8 mouse cellular contexts compared by ENCODE assay signal in genomic region chr7:30559443-30559954, GRCm38 (mm10). TPM values are rescaled to one million over a fixed set of nuclear protein-coding genes. Genes with fewer than 3 reads are reported as not detected.
DNase-seq lines count a peak whose midpoint lies in the region; ATAC-seq lines count a peak whose summit lies in the region.

Lin37 (minus strand) TSS chr7:30559838.

- H3K4me1 ChIP-seq in heart, embryonic 10.5 days = peaks cover 20% of the 10 kb centered on the region
- peaks cover 42% of the 10 kb centered on the region for H3K4me1 ChIP-seq in kidney, embryonic 15.5 days

- H3K4me3 ChIP-seq in heart, embryonic 10.5 days = peak within 1 kb of the TSS; percentile 72
- peak within 1 kb of the TSS; percentile 71 for H3K4me3 ChIP-seq in kidney, embryonic 15.5 days (replicated peaks)

- peaks cover 39% of the 10 kb centered on the region for H3K36me3 ChIP-seq in heart, embryonic 10.5 days
- H3K36me3 ChIP-seq in kidney, embryonic 15.5 days = peaks cover 39% of the 10 kb centered on the region

- under 1% methylated on average over 20 of the region's 20 CpGs for WGBS in heart, embryonic 10.5 days
- under 1% methylated on average over 20 of the region's 20 CpGs for WGBS in kidney, embryonic 15.5 days

- no peaks in the 10 kb centered on the region for H3K9me3 ChIP-seq in heart, embryonic 10.5 days
- H3K9me3 ChIP-seq in kidney, embryonic 15.5 days (replicated peaks) = no peaks in the 10 kb centered on the region

- H3K27ac ChIP-seq in heart, embryonic 10.5 days = peak within 1 kb of the TSS; percentile 81
- H3K27ac ChIP-seq in kidney, embryonic 15.5 days = peak within 1 kb of the TSS; percentile 75

- peak within 1 kb of the TSS; percentile 92 for H3K4me2 ChIP-seq in kidney, embryonic 15.5 days

- peak; percentile 86 to 90 for DNase-seq in B cell, adult 2 months
- peak; percentile 100 for DNase-seq in brain, adult 2 months (ENCODE audit: low read depth, low spot score)
- peak; percentile 99 for DNase-seq in heart, embryonic 10.5 days (ENCODE audit: low spot score)
- DNase-seq in liver = peak; percentile 95
- DNase-seq in spleen, postnatal 4 days (ENCODE audit: low spot score in 2 of 2) = peak; percentile 91 to 93

- no peaks in the 10 kb centered on the region for H3K27me3 ChIP-seq in heart, embryonic 10.5 days (ENCODE audit: insufficient read depth, poor library complexity, severe bottlenecking)
- no peaks in the 10 kb centered on the region for H3K27me3 ChIP-seq in kidney, embryonic 15.5 days

- ATAC-seq in erythroblast, adult 5-6 weeks (replicated peaks; ENCODE audit: low FRiP score, poor library complexity, severe bottlenecking) = peak; percentile 71
- ATAC-seq in kidney, embryonic 15.5 days (replicated peaks; ENCODE audit: low FRiP score) = peak; percentile 87
- peak; percentile 77 for ATAC-seq in monocyte, adult 5-6 weeks (replicated peaks; ENCODE audit: insufficient number of reproducible peaks, low FRiP score, low TSS enrichment, poor library complexity, severe bottlenecking)

- peak within 1 kb of the TSS; percentile 81 for H3K9ac ChIP-seq in kidney, embryonic 15.5 days

RNA-seq across cellular contexts. Expression of gene Lin37, which starts in this region (rescaled TPM):
- total RNA-seq in erythroblast, adult 5-6 weeks (2015; ENCODE audit: low replicate concordance) = 48.0 and 55.0 TPM in 2 replicates
- 7.8 and 8.9 TPM in 2 replicates for total RNA-seq in erythroblast, adult 5-6 weeks (2017; ENCODE audit: low replicate concordance)
- polyA plus RNA-seq in heart, embryonic 10.5 days (2016; fragmentation: Nextera tagmentation; extraction: Ambion mirVana) = 31.5 and 35.6 TPM in 2 replicates
- polyA plus RNA-seq in kidney, embryonic 15.5 days (2015; fragmentation: Nextera tagmentation; extraction: Ambion mirVana) = 37.6 and 40.5 TPM in 2 replicates
- total RNA-seq in monocyte, adult 5-6 weeks (2017) = 8.1 to 26.1 TPM (median 10.0 TPM) in 3 replicates

Comparison
In these comparisons a context has a peak if more than half of its experiments do, and no peak if none do; other contexts are left out.
1. Peak in every context shown above with its lines: DNase-seq, ATAC-seq, H3K4me3 ChIP-seq and H3K27ac ChIP-seq.